Mouse (Mus musculus) heart, adult 2 months (tissue): ENCODE measurements at regions not wholly inside any gene's neighbourhood (a gene's known extent, or its start where the extent isn't known, plus 50 kb on each side); places are given as distances from the start of the nearest gene placed in this dataset.

Experiments
- CTCF ChIP-seq: fragments of 200-600 bp; IDR thresholded peaks from 2 replicates; pipeline ENCODE4 v1.8.1; 2022; ENCODE audit warnings: antibody characterized with exemption, mild to moderate bottlenecking, moderate library complexity
- POLR2A ChIP-seq: fragments of 200-500 bp; IDR thresholded peaks from 2 replicates; pipeline ENCODE4 v1.6.1; 2011; ENCODE audit warnings: mild to moderate bottlenecking, low read depth, low read length, control low read depth; ENCODE audit not compliant: insufficient read depth

- TF ChIP-seq CTCF: no peak
- TF ChIP-seq POLR2A: no peak
Observed at GRCm38 (mm10) chr15:60317577-60317976, 301.2 kb upstream of the 4933412E24Rik start.
